Mouse (Mus musculus): ENCODE data around the gene Etv6. TPM values are rescaled to one million over a fixed set of nuclear protein-coding genes. Genes with fewer than 3 reads are reported as not detected.

The Etv6 gene
- polyA plus RNA-seq, 1 experiment from 2014 or later, result 16.0 TPM

DNA sequence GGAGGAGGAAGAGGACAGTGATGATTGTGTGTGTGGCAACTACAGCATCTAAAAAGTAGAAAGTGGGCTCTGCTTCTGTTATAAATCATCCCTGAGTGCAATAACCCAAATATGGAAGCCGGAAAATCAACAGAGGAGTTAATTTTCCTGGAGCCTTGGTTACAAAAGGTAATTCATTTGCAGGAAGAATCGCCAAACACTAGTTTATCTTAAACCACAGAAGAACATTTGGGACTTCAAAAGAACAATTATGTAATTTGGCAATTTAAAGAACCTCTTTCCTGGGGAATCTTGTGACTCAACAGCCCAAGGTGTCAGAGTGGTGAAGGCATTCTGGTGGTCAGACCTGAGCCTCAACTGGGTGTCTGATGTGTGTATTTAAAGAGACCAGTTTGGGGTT is 122.7 kb downstream of the Etv6 start:
- 67% methylated on average over 2 of the region's 2 CpGs for WGBS (ENCODE audit: insufficient replicate concordance)
- Histone ChIP-seq H3K4me2 (no peak overlapping the region), H3K36me3 (ENCODE audit: control insufficient read depth, insufficient read depth, low read length) (0 out of 2 replicates have a peak, but pooled peaks cover 3% of the 10 kb centered on the region), H3K27ac (ENCODE audit: low read depth, low read length) (no peak overlapping the region), H3K9me3 (replicated peaks; ENCODE audit: control insufficient read depth, low read length) (no peaks in the 10 kb centered on the region), H3K27me3 (ENCODE audit: control insufficient read depth, insufficient read depth, low read length) (no peaks in the 10 kb centered on the region), H3K4me1 (ENCODE audit: control insufficient read depth, insufficient read depth, low read length) (peaks cover 28% of the 10 kb centered on the region), H3K9ac (ENCODE audit: low read depth, low read length) (no peak overlapping the region), H3K4me3 (ENCODE audit: low read depth, low read length) (no peak overlapping the region)
- no peak for ATAC-seq (replicated peaks; ENCODE audit: insufficient number of reproducible peaks, low FRiP score, low TSS enrichment)

DNA sequence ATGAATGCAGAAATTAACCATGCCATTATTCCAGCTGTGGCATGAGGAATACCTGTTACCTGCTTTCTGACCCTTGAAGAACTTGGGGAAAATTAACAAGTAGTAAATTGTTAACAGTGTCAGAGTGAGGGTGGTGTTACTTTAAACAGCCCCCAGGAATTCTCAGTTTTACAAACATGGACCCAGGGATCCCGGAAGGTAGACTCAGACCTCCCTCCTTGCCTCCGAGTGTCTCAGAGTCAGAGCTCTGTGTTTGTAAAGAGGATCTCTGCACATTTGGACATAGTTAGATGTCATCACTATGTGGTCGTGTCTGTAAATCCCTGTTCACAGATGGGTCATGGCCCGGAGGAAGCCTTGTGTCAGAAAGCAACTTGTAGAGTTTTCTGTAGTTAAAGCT is 124.2 kb downstream of the Etv6 start:
- Histone ChIP-seq H3K9me3 (replicated peaks; ENCODE audit: control insufficient read depth, low read length) (no peaks in the 10 kb centered on the region), H3K4me2 (no peak overlapping the region), H3K27ac (ENCODE audit: low read depth, low read length) (no peak overlapping the region), H3K4me1 (ENCODE audit: control insufficient read depth, insufficient read depth, low read length) (peaks cover 24% of the 10 kb centered on the region), H3K4me3 (ENCODE audit: low read depth, low read length) (no peak overlapping the region), H3K27me3 (ENCODE audit: control insufficient read depth, insufficient read depth, low read length) (no peaks in the 10 kb centered on the region), H3K36me3 (ENCODE audit: control insufficient read depth, insufficient read depth, low read length) (0 out of 2 replicates have a peak, but pooled peaks cover 3% of the 10 kb centered on the region), H3K9ac (ENCODE audit: low read depth, low read length) (no peak overlapping the region)
- no peak for ATAC-seq (replicated peaks; ENCODE audit: insufficient number of reproducible peaks, low FRiP score, low TSS enrichment)
- WGBS (ENCODE audit: insufficient replicate concordance), result 61% methylated on average over 4 of the region's 4 CpGs

DNA sequence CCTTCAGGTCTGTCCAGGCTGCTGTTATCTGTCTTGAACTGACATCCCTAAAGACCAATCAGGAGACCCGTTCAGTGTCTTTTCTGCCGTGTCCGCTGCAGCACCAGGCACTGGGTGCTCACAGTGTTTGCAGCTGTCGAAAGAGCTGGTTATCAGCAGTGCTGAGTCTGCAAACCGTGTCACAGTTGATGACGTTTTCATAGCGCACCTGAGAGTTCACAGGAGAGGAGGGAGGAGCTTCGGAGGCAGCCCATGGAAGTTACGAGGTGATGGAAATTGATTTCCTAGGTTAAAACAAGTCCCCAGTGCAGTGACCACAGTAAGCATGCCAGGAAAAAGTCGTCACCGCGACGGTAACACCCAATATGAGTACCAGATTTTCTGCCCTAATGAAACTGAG is 125.5 kb downstream of the Etv6 start:
- Histone ChIP-seq H3K4me1 (ENCODE audit: control insufficient read depth, insufficient read depth, low read length) (peaks cover 23% of the 10 kb centered on the region), H3K36me3 (ENCODE audit: control insufficient read depth, insufficient read depth, low read length) (0 out of 2 replicates have a peak, but pooled peaks cover 3% of the 10 kb centered on the region), H3K4me3 (ENCODE audit: low read depth, low read length) (no peak overlapping the region), H3K27ac (ENCODE audit: low read depth, low read length) (no peak overlapping the region), H3K4me2 (no peak overlapping the region), H3K9ac (ENCODE audit: low read depth, low read length) (no peak overlapping the region), H3K27me3 (ENCODE audit: control insufficient read depth, insufficient read depth, low read length) (no peaks in the 10 kb centered on the region), H3K9me3 (replicated peaks; ENCODE audit: control insufficient read depth, low read length) (no peaks in the 10 kb centered on the region)
- 64% methylated on average over 13 of the region's 13 CpGs for WGBS (ENCODE audit: insufficient replicate concordance)
- ATAC-seq (replicated peaks; ENCODE audit: insufficient number of reproducible peaks, low FRiP score, low TSS enrichment), result no peak

DNA sequence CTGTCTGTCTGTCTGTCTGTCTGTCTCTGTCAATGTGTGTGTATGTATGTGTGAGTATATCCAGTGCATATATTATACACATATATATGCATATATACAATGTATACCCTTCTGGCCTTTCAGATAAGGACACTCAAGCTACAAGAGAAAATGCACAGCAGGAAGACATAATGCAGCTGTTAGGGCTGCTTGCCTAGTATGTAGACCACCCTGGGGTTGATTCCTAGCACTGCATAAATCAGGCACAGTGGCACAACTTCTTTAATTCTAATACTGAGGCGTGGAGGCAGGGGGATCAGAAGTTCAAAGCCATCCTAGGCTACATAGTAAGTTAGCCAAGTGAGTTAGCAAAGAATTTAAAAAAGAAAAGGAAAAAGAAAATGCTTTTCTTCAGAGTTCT is 127.8 kb downstream of the Etv6 start:
- no peak overlapping the region for H3K9ac ChIP-seq (ENCODE audit: low read depth, low read length)
- H3K27ac ChIP-seq (ENCODE audit: low read depth, low read length), result no peak overlapping the region
- no peaks in the 10 kb centered on the region for H3K9me3 ChIP-seq (replicated peaks; ENCODE audit: control insufficient read depth, low read length)
- H3K36me3 ChIP-seq (ENCODE audit: control insufficient read depth, insufficient read depth, low read length), result 0 out of 2 replicates have a peak, but pooled peaks cover 3% of the 10 kb centered on the region
- H3K27me3 ChIP-seq (ENCODE audit: control insufficient read depth, insufficient read depth, low read length), result no peaks in the 10 kb centered on the region
- no peak for ATAC-seq (replicated peaks; ENCODE audit: insufficient number of reproducible peaks, low FRiP score, low TSS enrichment)
- no peak overlapping the region for H3K4me3 ChIP-seq (ENCODE audit: low read depth, low read length)
- peaks cover 18% of the 10 kb centered on the region for H3K4me1 ChIP-seq (ENCODE audit: control insufficient read depth, insufficient read depth, low read length)
- no peak overlapping the region for H3K4me2 ChIP-seq
- 84% methylated on average over 1 of the region's 1 CpGs for WGBS (ENCODE audit: insufficient replicate concordance)

DNA sequence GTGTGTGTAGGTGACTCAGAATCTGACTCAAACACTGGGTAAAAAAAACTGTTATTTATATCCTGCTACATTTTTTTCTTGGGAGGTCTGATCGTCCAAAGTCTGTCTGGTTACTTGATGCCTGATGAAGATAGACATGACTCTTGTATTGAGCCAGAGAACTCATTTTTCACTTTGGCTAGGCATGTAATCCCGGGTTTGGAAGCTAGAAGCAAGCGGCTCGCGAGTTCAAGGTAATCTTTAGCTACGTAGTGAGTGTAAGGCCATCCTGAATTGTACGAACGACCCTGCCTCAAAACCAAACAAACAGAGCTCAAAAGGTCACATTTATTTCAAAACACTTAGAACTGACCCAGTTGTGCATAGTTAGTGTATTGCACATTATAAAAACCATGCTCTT is 128.9 kb downstream of the Etv6 start:
- peaks cover 22% of the 10 kb centered on the region for H3K4me1 ChIP-seq (ENCODE audit: control insufficient read depth, insufficient read depth, low read length)
- ATAC-seq (replicated peaks; ENCODE audit: insufficient number of reproducible peaks, low FRiP score, low TSS enrichment), result no peak
- H3K36me3 ChIP-seq (ENCODE audit: control insufficient read depth, insufficient read depth, low read length), result 0 out of 2 replicates have a peak, but pooled peaks cover 3% of the 10 kb centered on the region
- H3K27me3 ChIP-seq (ENCODE audit: control insufficient read depth, insufficient read depth, low read length), result no peaks in the 10 kb centered on the region
- H3K4me3 ChIP-seq (ENCODE audit: low read depth, low read length), result no peak overlapping the region
- H3K9ac ChIP-seq (ENCODE audit: low read depth, low read length), result no peak overlapping the region
- 77% methylated on average over 8 of the region's 8 CpGs for WGBS (ENCODE audit: insufficient replicate concordance)
- H3K4me2 ChIP-seq, result no peak overlapping the region
- no peak overlapping the region for H3K27ac ChIP-seq (ENCODE audit: low read depth, low read length)
- no peaks in the 10 kb centered on the region for H3K9me3 ChIP-seq (replicated peaks; ENCODE audit: control insufficient read depth, low read length)

DNA sequence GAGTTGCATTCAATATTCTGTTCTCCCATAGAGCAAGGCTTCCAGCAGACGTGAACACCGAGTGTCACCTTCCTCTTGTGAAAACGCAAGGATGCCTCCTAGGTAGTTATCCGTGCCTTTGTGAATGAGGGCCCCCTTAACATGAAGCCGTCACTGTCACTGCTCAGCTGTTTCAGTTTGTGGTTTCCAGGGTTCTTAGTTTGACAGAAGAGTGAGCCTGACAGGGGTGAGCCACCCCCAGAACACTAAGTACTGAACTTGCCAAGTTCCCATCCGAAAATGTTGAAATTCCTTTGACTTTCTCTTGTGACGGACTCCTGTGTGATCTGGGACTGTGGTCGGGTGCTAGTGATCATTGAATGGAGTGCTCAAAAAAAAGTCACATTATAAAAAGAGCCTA is 129.5 kb downstream of the Etv6 start:
- no peaks in the 10 kb centered on the region for H3K9me3 ChIP-seq (replicated peaks; ENCODE audit: control insufficient read depth, low read length)
- H3K4me3 ChIP-seq (ENCODE audit: low read depth, low read length), result no peak overlapping the region
- no peaks in the 10 kb centered on the region for H3K27me3 ChIP-seq (ENCODE audit: control insufficient read depth, insufficient read depth, low read length)
- H3K9ac ChIP-seq (ENCODE audit: low read depth, low read length), result no peak overlapping the region
- no peak overlapping the region for H3K27ac ChIP-seq (ENCODE audit: low read depth, low read length)
- H3K36me3 ChIP-seq (ENCODE audit: control insufficient read depth, insufficient read depth, low read length), result 0 out of 2 replicates have a peak, but pooled peaks cover 3% of the 10 kb centered on the region
- peaks cover 27% of the 10 kb centered on the region for H3K4me1 ChIP-seq (ENCODE audit: control insufficient read depth, insufficient read depth, low read length)
- 59% methylated on average over 8 of the region's 8 CpGs for WGBS (ENCODE audit: insufficient replicate concordance)
- H3K4me2 ChIP-seq, result no peak overlapping the region
- no peak for ATAC-seq (replicated peaks; ENCODE audit: insufficient number of reproducible peaks, low FRiP score, low TSS enrichment)

DNA sequence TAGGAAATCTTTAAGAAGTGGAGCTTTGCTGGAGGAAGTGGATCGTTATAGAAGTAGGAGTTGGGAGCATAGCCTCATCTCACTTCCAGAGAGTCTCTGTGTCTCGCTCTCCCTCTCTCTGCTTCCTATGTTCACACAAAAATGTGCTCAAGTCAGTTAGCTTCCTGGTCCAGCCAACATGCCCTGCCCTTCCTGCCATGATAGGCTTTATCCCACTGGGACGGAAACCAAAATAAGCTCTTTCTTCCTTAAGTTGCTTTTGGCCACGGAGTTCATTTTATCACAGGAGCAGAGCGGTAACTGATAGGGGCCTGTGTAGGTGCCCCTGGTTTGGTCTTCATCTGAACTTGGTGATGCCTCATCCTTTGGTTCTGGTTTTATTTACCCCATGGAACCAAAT is 132.5 kb downstream of the Etv6 start:
- Histone ChIP-seq H3K27me3 (ENCODE audit: control insufficient read depth, insufficient read depth, low read length) (no peaks in the 10 kb centered on the region), H3K4me1 (ENCODE audit: control insufficient read depth, insufficient read depth, low read length) (peaks cover 37% of the 10 kb centered on the region), H3K4me3 (ENCODE audit: low read depth, low read length) (no peak overlapping the region), H3K27ac (ENCODE audit: low read depth, low read length) (no peak overlapping the region), H3K36me3 (ENCODE audit: control insufficient read depth, insufficient read depth, low read length) (no peaks in the 10 kb centered on the region), H3K4me2 (no peak overlapping the region), H3K9me3 (replicated peaks; ENCODE audit: control insufficient read depth, low read length) (no peaks in the 10 kb centered on the region), H3K9ac (ENCODE audit: low read depth, low read length) (no peak overlapping the region)
- 44% methylated on average over 5 of the region's 5 CpGs for WGBS (ENCODE audit: insufficient replicate concordance)
- no peak for ATAC-seq (replicated peaks; ENCODE audit: insufficient number of reproducible peaks, low FRiP score, low TSS enrichment)

DNA sequence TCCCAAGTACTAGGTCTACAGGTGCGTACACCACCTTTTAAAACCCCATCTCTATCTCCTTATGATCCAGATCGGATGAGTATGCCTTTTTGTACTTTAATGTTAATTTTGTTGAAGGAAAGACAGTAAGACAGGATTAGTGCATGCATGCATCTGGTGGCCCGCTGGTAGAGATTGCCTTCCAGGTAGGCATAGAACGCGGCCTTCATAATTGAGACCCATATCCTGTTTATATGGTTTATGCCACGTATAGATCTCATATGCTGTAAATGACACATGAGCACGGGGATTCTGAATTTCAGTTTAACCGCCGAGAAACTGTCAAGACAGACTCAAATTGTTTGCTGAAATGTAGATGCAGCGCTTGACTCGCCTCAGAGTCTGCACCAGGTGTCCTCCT is 133.3 kb downstream of the Etv6 start:
- H3K27me3 ChIP-seq (ENCODE audit: control insufficient read depth, insufficient read depth, low read length), result no peaks in the 10 kb centered on the region
- peaks cover 37% of the 10 kb centered on the region for H3K4me1 ChIP-seq (ENCODE audit: control insufficient read depth, insufficient read depth, low read length)
- H3K4me3 ChIP-seq (ENCODE audit: low read depth, low read length), result no peak overlapping the region
- no peaks in the 10 kb centered on the region for H3K9me3 ChIP-seq (replicated peaks; ENCODE audit: control insufficient read depth, low read length)
- H3K27ac ChIP-seq (ENCODE audit: low read depth, low read length), result no peak overlapping the region
- no peaks in the 10 kb centered on the region for H3K36me3 ChIP-seq (ENCODE audit: control insufficient read depth, insufficient read depth, low read length)
- no peak for ATAC-seq (replicated peaks; ENCODE audit: insufficient number of reproducible peaks, low FRiP score, low TSS enrichment)
- WGBS (ENCODE audit: insufficient replicate concordance), result 89% methylated on average over 11 of the region's 11 CpGs
- H3K9ac ChIP-seq (ENCODE audit: low read depth, low read length), result no peak overlapping the region
- H3K4me2 ChIP-seq, result no peak overlapping the region

DNA sequence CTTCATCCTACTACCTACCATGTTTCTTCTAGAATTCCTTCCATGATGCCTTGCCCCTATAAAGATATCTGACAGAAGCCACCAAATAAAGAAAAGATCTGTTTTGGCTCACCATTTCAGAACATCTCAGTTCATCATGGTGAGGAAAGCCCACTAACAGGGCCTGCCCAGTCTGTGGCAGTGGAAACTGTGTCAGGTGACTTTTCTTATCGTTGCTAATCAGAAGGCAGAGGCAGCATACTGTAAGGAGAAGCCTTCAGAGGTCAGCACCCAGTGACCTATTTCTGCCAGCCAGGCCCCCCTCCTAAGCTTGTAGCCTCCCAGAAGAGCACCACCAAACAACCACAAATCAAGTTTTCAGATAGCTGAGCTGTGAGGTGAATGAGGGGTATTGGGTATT is 135.7 kb downstream of the Etv6 start:
- H3K4me1 ChIP-seq (ENCODE audit: control insufficient read depth, insufficient read depth, low read length), result peaks cover 37% of the 10 kb centered on the region
- no peak overlapping the region for H3K4me3 ChIP-seq (ENCODE audit: low read depth, low read length)
- H3K27me3 ChIP-seq (ENCODE audit: control insufficient read depth, insufficient read depth, low read length), result no peaks in the 10 kb centered on the region
- 30% methylated on average over 1 of the region's 1 CpGs for WGBS (ENCODE audit: insufficient replicate concordance)
- peak overlapping the region; percentile 13; the same call in 1 of the 2 replicates for H3K27ac ChIP-seq (ENCODE audit: low read depth, low read length)
- H3K4me2 ChIP-seq, result no peak overlapping the region
- H3K9me3 ChIP-seq (replicated peaks; ENCODE audit: control insufficient read depth, low read length), result no peaks in the 10 kb centered on the region
- H3K9ac ChIP-seq (ENCODE audit: low read depth, low read length), result no peak overlapping the region
- H3K36me3 ChIP-seq (ENCODE audit: control insufficient read depth, insufficient read depth, low read length), result no peaks in the 10 kb centered on the region
- no peak for ATAC-seq (replicated peaks; ENCODE audit: insufficient number of reproducible peaks, low FRiP score, low TSS enrichment)

Measured in heart, embryonic 11.5 days (tissue).